Mouse (Mus musculus) forelimb bud, embryonic 11.5 days (tissue): Measurements from ENCODE around the gene Irak3.
A peak's percentile ranks its signal among the peaks of the same experiment; 100 is the strongest.

Experiments used
- DNase-seq: peaks from one replicate; pipeline ENCODE4 v3.0.0-alpha.2; 2012; ENCODE audit warnings: low read depth, low spot score

The Irak3 gene

GRCm38 (mm10) chr10:120204591-120205210 is 2.8 kb upstream of the Irak3 start:
- no peak for DNase-seq

GRCm38 (mm10) chr10:120202467-120203250 is 729 bp upstream of the Irak3 start:
- no peak for DNase-seq

- DNase-seq = peak; percentile 18
Measured at GRCm38 (mm10) chr10:120201131-120201921, 604 bp downstream of the Irak3 start, which contains the start of gene Tmbim4. Tmbim4 (plus strand) TSS chr10:120201590.

GRCm38 (mm10) chr10:120197061-120197835 is 4.7 kb downstream of the Irak3 start:
- DNase-seq = no peak

- DNase-seq = no peak
Measured at GRCm38 (mm10) chr10:120193255-120193654, 8.7 kb downstream of the Irak3 start.

GRCm38 (mm10) chr10:120192278-120192677 is 9.7 kb downstream of the Irak3 start:
- no peak for DNase-seq

- no peak for DNase-seq
Measured at GRCm38 (mm10) chr10:120191165-120191564, 10.8 kb downstream of the Irak3 start.

GRCm38 (mm10) chr10:120189782-120190181 is 12.1 kb downstream of the Irak3 start:
- DNase-seq = no peak

GRCm38 (mm10) chr10:120189276-120189675 is 12.7 kb downstream of the Irak3 start:
- DNase-seq = no peak

- DNase-seq = no peak
Measured at GRCm38 (mm10) chr10:120188513-120188912, 13.4 kb downstream of the Irak3 start.

GRCm38 (mm10) chr10:120183342-120183741 is 18.6 kb downstream of the Irak3 start:
- DNase-seq = no peak

GRCm38 (mm10) chr10:120182887-120183286 is 19.0 kb downstream of the Irak3 start:
- no peak for DNase-seq

- DNase-seq = no peak
Measured at GRCm38 (mm10) chr10:120174192-120174705, 27.7 kb downstream of the Irak3 start.

- no peak for DNase-seq
Measured at GRCm38 (mm10) chr10:120171340-120171739, 30.6 kb downstream of the Irak3 start.

GRCm38 (mm10) chr10:120170277-120170676 is 31.7 kb downstream of the Irak3 start:
- DNase-seq = no peak

GRCm38 (mm10) chr10:120169841-120170240 is 32.1 kb downstream of the Irak3 start:
- no peak for DNase-seq

- DNase-seq = no peak
Measured at GRCm38 (mm10) chr10:120169064-120169463, 32.9 kb downstream of the Irak3 start.

GRCm38 (mm10) chr10:120168070-120168469 is 33.9 kb downstream of the Irak3 start:
- DNase-seq = no peak

- no peak for DNase-seq
Measured at GRCm38 (mm10) chr10:120165793-120166503, 36.0 kb downstream of the Irak3 start.

GRCm38 (mm10) chr10:120164931-120165792 is 36.8 kb downstream of the Irak3 start:
- DNase-seq = no peak
